Mouse (Mus musculus): ENCODE results near the gene Maea.

GRCm38 (mm10) chr5:33341165-33341564, 5.9 kb downstream of the Maea start:
- TF ChIP-seq CTCF (IDR thresholded peaks at IDR 0.05; ENCODE audit: low read depth) (no peak), EP300 (optimal IDR thresholded peaks at IDR 0.05) (no peak)

All from stomach, postnatal 0 days (tissue).